Mouse (Mus musculus) thymus, adult 2 months (tissue): ENCODE results near the gene Ufd1.

Source experiments
- CTCF ChIP-seq: fragments of 200-500 bp; IDR thresholded peaks from 2 replicates; pipeline ENCODE4 v1.5.1; 2012; ENCODE audit warnings: mild to moderate bottlenecking, control low read depth, low read length, moderate library complexity, borderline replicate concordance; ENCODE audit not compliant: control insufficient read depth, poor library complexity, insufficient read depth; ENCODE audit errors: extremely low read depth
- POLR2A ChIP-seq: fragments of 200-500 bp; IDR thresholded peaks from 2 replicates; pipeline ENCODE4 v1.6.1; 2012; ENCODE audit warnings: mild to moderate bottlenecking, low read length, control low read depth, moderate library complexity; ENCODE audit not compliant: control insufficient read depth, poor library complexity, insufficient read depth; ENCODE audit errors: extremely low read depth

- TF ChIP-seq POLR2A (no peak), CTCF (no peak)
These were observed 21.9 kb downstream of the Ufd1 start for GRCm38 (mm10) chr16:18833486-18833885.
